Mouse (Mus musculus) forebrain, embryonic 11.5 days (tissue): ENCODE data around the gene Galnt9. TPM values are rescaled to one million over a fixed set of nuclear protein-coding genes. Genes with fewer than 3 reads are reported as not detected.

ENCODE experiments used
- ATAC-seq: fragments of 200-750 bp; cut with Nextera tagmentation; replicated peaks from 2 replicates; pipeline ENCODE4 v1.8.0; 2017; ENCODE audit warnings: moderate TSS enrichment; ENCODE audit not compliant: low FRiP score
- DNase-seq: peaks from one replicate; pipeline ENCODE4 v3.0.0-alpha.2; 2017; ENCODE audit warnings: low spot score
- H3K27ac ChIP-seq: fragments of 300-500 bp; sonication (generic); 2 replicates; pipeline ENCODE4 v1.5.1; 2014; ENCODE audit warnings: low read depth, low read length
- H3K27me3 ChIP-seq: fragments of 300-500 bp; sonication (generic); 2 replicates; pipeline ENCODE4 v1.6.1; 2014; ENCODE audit warnings: mild to moderate bottlenecking, low read length, mixed read lengths; ENCODE audit not compliant: control insufficient read depth, insufficient read depth
- H3K36me3 ChIP-seq: fragments of 300-500 bp; sonication (generic); 2 replicates; pipeline ENCODE4 v1.6.1; 2014; ENCODE audit warnings: mild to moderate bottlenecking, low read length, moderate library complexity, mixed read lengths; ENCODE audit not compliant: control insufficient read depth, insufficient read depth
- H3K4me1 ChIP-seq: fragments of 300-500 bp; sonication (generic); replicated peaks from 2 replicates; pipeline ENCODE4 v1.6.1; 2014; ENCODE audit warnings: low read length, mixed read lengths; ENCODE audit not compliant: control insufficient read depth, insufficient read depth
- H3K4me2 ChIP-seq: fragments of 300-500 bp; sonication (generic); 2 replicates; pipeline ENCODE4 v1.6.1; 2014; ENCODE audit warnings: low read depth, mild to moderate bottlenecking, low read length, moderate library complexity, mixed read lengths; ENCODE audit not compliant: severe bottlenecking
- H3K4me3 ChIP-seq: fragments of 300-500 bp; sonication (generic); 2 replicates; pipeline ENCODE4 v1.5.1; 2014; ENCODE audit warnings: low read depth, low read length
- H3K9ac ChIP-seq: fragments of 300-500 bp; sonication (generic); 2 replicates; pipeline ENCODE4 v1.6.1; 2014; ENCODE audit warnings: low read length
- H3K9me3 ChIP-seq: fragments of 300-500 bp; sonication (generic); 2 replicates; pipeline ENCODE4 v1.6.1; 2016; ENCODE audit warnings: low read length, mixed read lengths; ENCODE audit not compliant: control insufficient read depth
- whole genome bisulfite sequencing: fragments of 180-500 bp; shearing (Covaris S2); extraction: QIAGEN DNeasy Blood & Tissue Kit; methylation state at CpG from one replicate; pipeline ENCODE4 v1.1.7; 2014; 5-methylcytosine and 5-hydroxymethylcytosine counted together
- polyA plus RNA-seq: library from polyadenylated mRNA; unstranded; fragments of >200 nt; fragmentation: Nextera tagmentation; extraction: Ambion mirVana; gene quantifications from 2 replicates; pipeline ENCODE4 v1.2.1, GENCODE M21; 2014

Galnt9 gene
- polyA plus RNA-seq, 1 experiment from 2014 or later, result 1.6 TPM

GRCm38 (mm10) chr5:110555198-110555597 is 11.0 kb downstream of the Galnt9 start:
- no peak overlapping the region for H3K27ac ChIP-seq
- no peaks in the 10 kb centered on the region for H3K4me1 ChIP-seq
- DNase-seq (no peak), ATAC-seq (no peak)
- H3K4me2 ChIP-seq, result no peak overlapping the region
- H3K4me3 ChIP-seq, result no peak overlapping the region
- H3K27me3 ChIP-seq, result no peaks in the 10 kb centered on the region
- H3K9me3 ChIP-seq, result no peaks in the 10 kb centered on the region
- no peak overlapping the region for H3K9ac ChIP-seq
- H3K36me3 ChIP-seq, result no peaks in the 10 kb centered on the region
- 57% methylated on average over 2 of the region's 2 CpGs for WGBS

GRCm38 (mm10) chr5:110558368-110558767 is 14.2 kb downstream of the Galnt9 start:
- H3K4me1 ChIP-seq, result no peaks in the 10 kb centered on the region
- H3K4me3 ChIP-seq, result no peak overlapping the region
- no peak overlapping the region for H3K4me2 ChIP-seq
- H3K36me3 ChIP-seq, result no peaks in the 10 kb centered on the region
- peak; percentile 58 for DNase-seq
- 16% methylated on average over 8 of the region's 8 CpGs for whole genome bisulfite sequencing
- H3K27me3 ChIP-seq, result no peaks in the 10 kb centered on the region
- no peaks in the 10 kb centered on the region for H3K9me3 ChIP-seq
- no peak for ATAC-seq
- H3K9ac ChIP-seq, result no peak overlapping the region
- no peak overlapping the region for H3K27ac ChIP-seq

- no peaks in the 10 kb centered on the region for H3K9me3 ChIP-seq
- 91% methylated on average over 8 of the region's 8 CpGs for WGBS
- no peak overlapping the region for H3K4me3 ChIP-seq
- no peak overlapping the region for H3K9ac ChIP-seq
- H3K4me1 ChIP-seq, result no peaks in the 10 kb centered on the region
- H3K4me2 ChIP-seq, result no peak overlapping the region
- no peaks in the 10 kb centered on the region for H3K36me3 ChIP-seq
- DNase-seq, result no peak
- H3K27me3 ChIP-seq, result no peaks in the 10 kb centered on the region
- ATAC-seq, result no peak
- no peak overlapping the region for H3K27ac ChIP-seq
Observed at GRCm38 (mm10) chr5:110559679-110560078, 15.5 kb downstream of the Galnt9 start.

- DNase-seq (no peak), ATAC-seq (no peak)
- 88% methylated on average over 16 of the region's 16 CpGs for WGBS
- Histone ChIP-seq H3K4me3 (no peak overlapping the region), H3K36me3 (no peaks in the 10 kb centered on the region), H3K4me1 (0 out of 2 replicates have a peak, but pooled peaks cover 3% of the 10 kb centered on the region), H3K9ac (no peak overlapping the region), H3K9me3 (no peaks in the 10 kb centered on the region), H3K4me2 (no peak overlapping the region), H3K27ac (no peak overlapping the region), H3K27me3 (no peaks in the 10 kb centered on the region)
Observed at GRCm38 (mm10) chr5:110562741-110563326, 18.7 kb downstream of the Galnt9 start.

GRCm38 (mm10) chr5:110564986-110565644 is 21.0 kb downstream of the Galnt9 start:
- H3K27ac ChIP-seq, result no peak overlapping the region
- no peak overlapping the region for H3K4me3 ChIP-seq
- H3K4me1 ChIP-seq, result peaks cover 5% of the 10 kb centered on the region; the same call in 1 of the 2 replicates
- DNase-seq (no peak), ATAC-seq (no peak)
- H3K9ac ChIP-seq, result no peak overlapping the region
- H3K4me2 ChIP-seq, result no peak overlapping the region
- 52% methylated on average over 4 of the region's 4 CpGs for WGBS
- no peaks in the 10 kb centered on the region for H3K36me3 ChIP-seq
- H3K9me3 ChIP-seq, result no peaks in the 10 kb centered on the region
- H3K27me3 ChIP-seq, result no peaks in the 10 kb centered on the region

GRCm38 (mm10) chr5:110567547-110567946 is 23.4 kb downstream of the Galnt9 start:
- H3K9ac ChIP-seq, result no peak overlapping the region
- no peak overlapping the region for H3K27ac ChIP-seq
- H3K4me2 ChIP-seq, result no peak overlapping the region
- no peaks in the 10 kb centered on the region for H3K9me3 ChIP-seq
- no peak for ATAC-seq
- H3K4me3 ChIP-seq, result no peak overlapping the region
- peaks cover 5% of the 10 kb centered on the region; the same call in 1 of the 2 replicates for H3K4me1 ChIP-seq
- H3K27me3 ChIP-seq, result no peaks in the 10 kb centered on the region
- H3K36me3 ChIP-seq, result no peaks in the 10 kb centered on the region
- 72% methylated on average over 2 of the region's 2 CpGs for WGBS
- no peak for DNase-seq

GRCm38 (mm10) chr5:110574888-110575287 is 30.7 kb downstream of the Galnt9 start:
- no peak overlapping the region for H3K4me2 ChIP-seq
- no peak overlapping the region for H3K9ac ChIP-seq
- DNase-seq (no peak), ATAC-seq (no peak)
- H3K4me3 ChIP-seq, result no peak overlapping the region
- no peaks in the 10 kb centered on the region for H3K4me1 ChIP-seq
- WGBS, result 82% methylated on average over 6 of the region's 6 CpGs
- no peaks in the 10 kb centered on the region for H3K9me3 ChIP-seq
- no peaks in the 10 kb centered on the region for H3K27me3 ChIP-seq
- H3K27ac ChIP-seq, result no peak overlapping the region
- no peaks in the 10 kb centered on the region for H3K36me3 ChIP-seq

GRCm38 (mm10) chr5:110579296-110579695 is 35.1 kb downstream of the Galnt9 start:
- H3K36me3 ChIP-seq, result no peaks in the 10 kb centered on the region
- no peak overlapping the region for H3K4me2 ChIP-seq
- no peak overlapping the region for H3K27ac ChIP-seq
- WGBS, result 98% methylated on average over 4 of the region's 4 CpGs
- no peaks in the 10 kb centered on the region for H3K4me1 ChIP-seq
- H3K4me3 ChIP-seq, result no peak overlapping the region
- DNase-seq, result no peak
- no peaks in the 10 kb centered on the region for H3K27me3 ChIP-seq
- no peak overlapping the region for H3K9ac ChIP-seq
- no peak for ATAC-seq
- H3K9me3 ChIP-seq, result no peaks in the 10 kb centered on the region
